Mouse (Mus musculus): Measurements from ENCODE around the gene Letm1. TPM values are rescaled to one million over a fixed set of nuclear protein-coding genes. Genes with fewer than 3 reads are reported as not detected.

The Letm1 gene
- polyA plus RNA-seq, 1 experiment from 2014 or later, result 45.7 TPM

GRCm38 (mm10) chr5:33818104-33818503 is 35.5 kb upstream of the Letm1 start:
- no peak overlapping the region for H3K9ac ChIP-seq
- no peaks in the 10 kb centered on the region for H3K27me3 ChIP-seq
- no peak for ATAC-seq (replicated peaks; ENCODE audit: low FRiP score)
- 29% methylated on average over 5 of the region's 5 CpGs for WGBS
- no peaks in the 10 kb centered on the region for H3K9me3 ChIP-seq (replicated peaks)
- no peak overlapping the region for H3K4me2 ChIP-seq
- H3K36me3 ChIP-seq, result no peaks in the 10 kb centered on the region
- H3K4me3 ChIP-seq (replicated peaks), result no peak overlapping the region
- H3K4me1 ChIP-seq, result peaks cover 25% of the 10 kb centered on the region
- no peak overlapping the region for H3K27ac ChIP-seq

GRCm38 (mm10) chr5:33816008-33816725 is 33.5 kb upstream of the Letm1 start:
- 80% methylated on average over 6 of the region's 6 CpGs for WGBS
- H3K4me3 ChIP-seq (replicated peaks), result no peak overlapping the region

GRCm38 (mm10) chr5:33811519-33811918 is 28.9 kb upstream of the Letm1 start:
- Histone ChIP-seq H3K4me2 (no peak overlapping the region), H3K4me1 (no peaks in the 10 kb centered on the region), H3K9me3 (replicated peaks) (no peaks in the 10 kb centered on the region), H3K27ac (no peak overlapping the region), H3K9ac (no peak overlapping the region), H3K27me3 (no peaks in the 10 kb centered on the region), H3K36me3 (no peaks in the 10 kb centered on the region), H3K4me3 (replicated peaks) (no peak overlapping the region)
- 90% methylated on average over 4 of the region's 4 CpGs for WGBS
- no peak for ATAC-seq (replicated peaks; ENCODE audit: low FRiP score)

More at GRCm38 (mm10) chr5:33816008-33816725, 33.5 kb upstream of the Letm1 start:
- Histone ChIP-seq H3K9me3 (replicated peaks) (no peaks in the 10 kb centered on the region), H3K4me2 (no peak overlapping the region), H3K27ac (no peak overlapping the region), H3K27me3 (no peaks in the 10 kb centered on the region), H3K36me3 (no peaks in the 10 kb centered on the region), H3K9ac (no peak overlapping the region), H3K4me1 (peaks cover 13% of the 10 kb centered on the region)
- ATAC-seq (replicated peaks; ENCODE audit: low FRiP score), result no peak

- H3K9me3 ChIP-seq (replicated peaks), result peaks cover 10% of the 10 kb centered on the region
- no peak for ATAC-seq (replicated peaks; ENCODE audit: low FRiP score)
- no peaks in the 10 kb centered on the region for H3K36me3 ChIP-seq
- no peaks in the 10 kb centered on the region for H3K4me1 ChIP-seq
- no peak overlapping the region for H3K4me3 ChIP-seq (replicated peaks)
- no peak overlapping the region for H3K9ac ChIP-seq
- H3K27ac ChIP-seq, result no peak overlapping the region
- no peak overlapping the region for H3K4me2 ChIP-seq
- WGBS, result 79% methylated on average over 2 of the region's 2 CpGs
- no peaks in the 10 kb centered on the region for H3K27me3 ChIP-seq
Observed at GRCm38 (mm10) chr5:33803337-33803736, 20.7 kb upstream of the Letm1 start.

GRCm38 (mm10) chr5:33791912-33792643 is 9.5 kb upstream of the Letm1 start:
- no peak overlapping the region for H3K4me2 ChIP-seq
- no peaks in the 10 kb centered on the region for H3K9me3 ChIP-seq (replicated peaks)
- no peak overlapping the region for H3K9ac ChIP-seq
- H3K27ac ChIP-seq, result no peak overlapping the region
- H3K36me3 ChIP-seq, result no peaks in the 10 kb centered on the region
- 85% methylated on average over 5 of the region's 5 CpGs for WGBS
- no peak overlapping the region for H3K4me3 ChIP-seq (replicated peaks)
- H3K4me1 ChIP-seq, result no peaks in the 10 kb centered on the region
- ATAC-seq (replicated peaks; ENCODE audit: low FRiP score), result no peak
- no peaks in the 10 kb centered on the region for H3K27me3 ChIP-seq

GRCm38 (mm10) chr5:33782999-33783390 is 378 bp upstream of the Letm1 start:
- peak overlapping the region; percentile 90 for H3K9ac ChIP-seq
- peaks cover 14% of the 10 kb centered on the region for H3K4me1 ChIP-seq
- peak overlapping the region; percentile 99 for H3K4me3 ChIP-seq (replicated peaks)
- H3K4me2 ChIP-seq, result peak overlapping the region; percentile 68
- peak overlapping the region; percentile 91 for H3K27ac ChIP-seq
- ATAC-seq (replicated peaks; ENCODE audit: low FRiP score), result peak; percentile 81
- H3K9me3 ChIP-seq (replicated peaks), result no peaks in the 10 kb centered on the region
- 6% methylated on average over 6 of the region's 6 CpGs for WGBS
- no peaks in the 10 kb centered on the region for H3K27me3 ChIP-seq
- H3K36me3 ChIP-seq, result peaks cover 5% of the 10 kb centered on the region

GRCm38 (mm10) chr5:33781964-33782344 is 663 bp downstream of the Letm1 start:
- Histone ChIP-seq H3K27me3 (no peaks in the 10 kb centered on the region), H3K9ac (peak overlapping the region; percentile 90), H3K27ac (peak overlapping the region; percentile 91), H3K4me1 (peaks cover 14% of the 10 kb centered on the region), H3K4me3 (replicated peaks) (peak overlapping the region; percentile 99), H3K9me3 (replicated peaks) (no peaks in the 10 kb centered on the region), H3K36me3 (peaks cover 16% of the 10 kb centered on the region), H3K4me2 (peak overlapping the region; percentile 68)
- 5% methylated on average over 11 of the region's 11 CpGs for WGBS
- ATAC-seq (replicated peaks; ENCODE audit: low FRiP score), result no peak

GRCm38 (mm10) chr5:33777195-33777594 is 5.4 kb downstream of the Letm1 start:
- no peaks in the 10 kb centered on the region for H3K27me3 ChIP-seq
- H3K4me2 ChIP-seq, result no peak overlapping the region
- no peaks in the 10 kb centered on the region for H3K9me3 ChIP-seq (replicated peaks)
- no peak overlapping the region for H3K9ac ChIP-seq
- peaks cover 7% of the 10 kb centered on the region for H3K4me1 ChIP-seq
- no peak overlapping the region for H3K4me3 ChIP-seq (replicated peaks)
- peaks cover 41% of the 10 kb centered on the region for H3K36me3 ChIP-seq
- ATAC-seq (replicated peaks; ENCODE audit: low FRiP score), result no peak
- no peak overlapping the region for H3K27ac ChIP-seq

GRCm38 (mm10) chr5:33743481-33743880 is 39.1 kb downstream of the Letm1 start:
- 91% methylated on average over 8 of the region's 8 CpGs for WGBS
- peaks cover 88% of the 10 kb centered on the region for H3K36me3 ChIP-seq
- no peak overlapping the region for H3K4me2 ChIP-seq
- H3K9me3 ChIP-seq (replicated peaks), result no peaks in the 10 kb centered on the region
- H3K4me1 ChIP-seq, result no peaks in the 10 kb centered on the region
- no peak overlapping the region for H3K9ac ChIP-seq
- no peaks in the 10 kb centered on the region for H3K27me3 ChIP-seq
- H3K4me3 ChIP-seq (replicated peaks), result no peak overlapping the region
- no peak for ATAC-seq (replicated peaks; ENCODE audit: low FRiP score)
- H3K27ac ChIP-seq, result no peak overlapping the region

GRCm38 (mm10) chr5:33740548-33740947 is 42.1 kb downstream of the Letm1 start:
- Histone ChIP-seq H3K4me1 (peaks cover 3% of the 10 kb centered on the region), H3K9me3 (replicated peaks) (no peaks in the 10 kb centered on the region), H3K36me3 (peaks cover 64% of the 10 kb centered on the region), H3K4me3 (replicated peaks) (no peak overlapping the region), H3K27me3 (no peaks in the 10 kb centered on the region), H3K4me2 (no peak overlapping the region), H3K9ac (no peak overlapping the region), H3K27ac (no peak overlapping the region)
- WGBS, result 96% methylated on average over 4 of the region's 4 CpGs
- ATAC-seq (replicated peaks; ENCODE audit: low FRiP score), result no peak

GRCm38 (mm10) chr5:33738341-33738740 is 44.3 kb downstream of the Letm1 start:
- Histone ChIP-seq H3K27ac (no peak overlapping the region), H3K36me3 (peaks cover 63% of the 10 kb centered on the region), H3K4me2 (no peak overlapping the region), H3K4me3 (replicated peaks) (no peak overlapping the region), H3K27me3 (no peaks in the 10 kb centered on the region), H3K4me1 (peaks cover 5% of the 10 kb centered on the region), H3K9me3 (replicated peaks) (no peaks in the 10 kb centered on the region), H3K9ac (no peak overlapping the region)
- no peak for ATAC-seq (replicated peaks; ENCODE audit: low FRiP score)

- H3K36me3 ChIP-seq, result peaks cover 62% of the 10 kb centered on the region
- H3K27me3 ChIP-seq, result no peaks in the 10 kb centered on the region
- peaks cover 5% of the 10 kb centered on the region for H3K4me1 ChIP-seq
- no peaks in the 10 kb centered on the region for H3K9me3 ChIP-seq (replicated peaks)
- no peak overlapping the region for H3K4me3 ChIP-seq (replicated peaks)
- H3K27ac ChIP-seq, result no peak overlapping the region
- no peak overlapping the region for H3K4me2 ChIP-seq
- 0 out of 2 replicates have a peak, but pooled peaks have one; percentile 20 for ATAC-seq (replicated peaks; ENCODE audit: low FRiP score)
- 20% methylated on average over 7 of the region's 7 CpGs for WGBS
- H3K9ac ChIP-seq, result no peak overlapping the region
Observed at GRCm38 (mm10) chr5:33737903-33738321, 44.7 kb downstream of the Letm1 start.

Data from kidney, embryonic 15.5 days (tissue).